Mouse (Mus musculus): ENCODE results near the gene Ephb2.
A peak's percentile ranks its signal among the peaks of the same experiment; 100 is the strongest.

Gene Ephb2

DNA sequence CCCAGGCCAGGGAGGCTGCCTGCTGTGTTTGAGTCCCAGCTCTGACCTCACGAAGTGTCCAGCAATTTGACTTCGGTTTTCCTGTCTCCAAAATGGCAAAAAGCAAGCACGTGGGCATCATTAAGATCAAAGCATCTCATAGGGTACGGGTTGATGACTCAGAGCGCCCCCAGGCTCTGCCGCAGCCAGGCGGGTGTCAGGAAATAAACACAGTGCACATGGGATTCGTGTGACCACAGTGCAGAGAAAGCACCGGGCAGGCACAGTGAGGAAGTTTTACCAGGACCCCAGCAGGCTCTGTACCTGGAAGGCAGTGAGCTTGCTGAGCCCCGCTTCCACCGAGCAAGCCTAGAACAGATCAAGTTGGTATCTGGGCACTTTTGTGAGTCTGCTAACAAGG, 74.9 kb downstream of the Ephb2 start:
- DNase-seq = no peak

DNA sequence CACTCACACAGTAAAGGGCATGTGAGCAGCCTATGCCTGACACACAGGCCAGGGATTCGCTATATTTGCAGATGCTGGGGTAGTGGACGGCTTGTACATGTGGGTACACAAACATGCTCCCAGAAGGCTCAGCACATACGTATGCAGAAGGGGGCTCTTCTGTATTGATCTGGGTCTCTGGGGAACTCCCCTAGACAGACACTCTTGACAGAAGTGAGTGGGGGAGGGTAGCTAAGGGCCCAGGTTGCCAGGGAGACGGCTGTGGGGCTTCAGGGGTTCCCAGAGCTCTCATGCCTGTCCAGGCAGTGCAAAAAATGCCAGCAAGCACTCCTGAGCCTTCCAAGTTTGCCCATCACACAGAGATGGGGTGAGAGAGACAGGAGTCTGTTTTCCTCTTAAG, 78.7 kb downstream of the Ephb2 start:
- no peak for DNase-seq

DNA sequence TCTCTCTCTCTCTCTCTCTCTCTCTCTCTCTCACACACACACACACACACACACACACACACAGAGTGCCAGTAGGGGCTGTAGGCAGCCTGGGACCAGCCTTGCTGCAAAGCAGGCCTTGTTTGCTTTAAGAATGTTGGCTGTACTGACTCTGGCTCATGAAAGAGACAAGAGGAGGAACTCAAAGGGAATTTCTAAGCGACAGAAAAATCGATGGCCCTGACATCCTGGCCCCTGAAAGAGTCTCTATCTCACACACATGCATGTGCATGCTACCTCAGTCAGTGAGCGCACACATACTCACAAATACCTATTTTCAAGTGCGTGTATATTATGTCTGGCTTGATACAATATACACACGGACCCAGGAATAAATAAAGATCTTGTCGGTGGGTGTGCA, 79.3 kb downstream of the Ephb2 start:
- DNase-seq = no peak

DNA sequence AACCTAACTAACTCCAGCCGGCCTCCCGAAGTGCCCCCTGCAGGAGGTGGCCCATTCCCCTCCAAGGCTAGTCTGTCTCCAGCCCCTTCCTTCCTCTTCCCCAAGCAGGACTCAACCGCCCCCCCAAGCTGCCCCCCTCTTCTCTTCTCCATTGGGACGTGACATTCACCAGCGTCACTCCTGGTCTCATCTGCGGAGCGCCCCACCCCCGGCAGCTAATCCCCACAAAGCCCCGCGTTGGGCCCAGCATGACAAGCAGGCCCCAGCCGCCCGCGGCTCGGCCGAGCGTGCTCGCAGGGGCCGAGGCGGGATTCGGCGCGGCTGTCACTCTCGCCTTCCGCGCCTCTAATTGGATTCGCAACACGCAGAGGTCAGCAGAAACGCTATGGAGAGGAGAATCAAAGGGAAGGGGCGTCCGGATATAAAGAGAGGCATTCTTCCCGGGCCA, 80.4 kb downstream of the Ephb2 start:
- DNase-seq = peak; percentile 50 to 59

DNA sequence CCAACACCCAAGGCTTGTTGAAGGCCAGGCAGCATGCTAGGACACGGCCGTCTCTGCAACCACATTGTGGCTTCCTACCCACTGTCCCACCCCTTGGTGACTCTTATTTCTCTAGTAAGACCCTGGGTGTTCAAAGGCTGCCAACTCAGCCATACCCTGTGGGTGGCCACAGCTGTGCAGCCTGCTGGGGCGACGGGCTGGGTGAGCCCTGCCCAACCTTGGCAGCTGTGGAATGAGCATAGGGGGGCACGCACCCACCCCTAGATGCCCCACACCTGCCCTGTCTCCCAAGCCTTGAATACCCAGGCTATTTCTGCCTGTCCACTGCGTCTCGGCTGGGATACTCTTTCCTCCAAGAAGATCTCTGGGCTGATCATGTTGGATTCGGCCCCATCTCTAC, 81.5 kb downstream of the Ephb2 start:
- DNase-seq = no peak

DNA sequence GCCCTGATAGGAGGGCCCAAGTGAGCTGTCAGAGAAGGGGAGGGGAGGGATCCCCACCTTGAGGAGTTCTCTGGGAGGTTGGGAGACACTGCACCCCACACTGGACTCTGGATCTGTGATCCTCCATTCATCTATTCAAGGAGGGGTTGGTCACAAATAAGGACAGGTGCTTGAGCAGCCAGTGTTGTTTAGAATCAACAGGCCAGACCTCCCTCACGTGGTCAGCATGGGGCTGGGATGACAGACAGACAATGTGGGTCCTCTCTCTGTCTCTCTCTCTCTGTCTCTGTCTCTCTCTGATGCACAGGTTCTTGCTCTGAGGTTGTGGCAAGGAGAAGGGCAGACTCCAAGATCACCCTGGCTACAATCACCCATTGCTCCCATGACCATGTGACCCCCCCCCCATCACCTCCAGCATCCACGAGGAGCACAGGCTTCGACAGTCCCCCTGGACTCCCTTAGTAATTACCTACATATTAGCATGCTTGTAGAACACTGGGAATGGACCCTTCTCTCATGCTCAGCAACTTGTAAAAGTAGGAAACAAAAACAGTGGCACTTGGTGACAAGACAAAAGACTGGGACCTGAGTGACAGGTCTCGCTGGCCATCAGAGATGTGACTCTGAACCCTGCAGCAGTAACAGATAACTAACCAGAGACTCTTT, 84.3 kb downstream of the Ephb2 start:
- no peak for DNase-seq

DNA sequence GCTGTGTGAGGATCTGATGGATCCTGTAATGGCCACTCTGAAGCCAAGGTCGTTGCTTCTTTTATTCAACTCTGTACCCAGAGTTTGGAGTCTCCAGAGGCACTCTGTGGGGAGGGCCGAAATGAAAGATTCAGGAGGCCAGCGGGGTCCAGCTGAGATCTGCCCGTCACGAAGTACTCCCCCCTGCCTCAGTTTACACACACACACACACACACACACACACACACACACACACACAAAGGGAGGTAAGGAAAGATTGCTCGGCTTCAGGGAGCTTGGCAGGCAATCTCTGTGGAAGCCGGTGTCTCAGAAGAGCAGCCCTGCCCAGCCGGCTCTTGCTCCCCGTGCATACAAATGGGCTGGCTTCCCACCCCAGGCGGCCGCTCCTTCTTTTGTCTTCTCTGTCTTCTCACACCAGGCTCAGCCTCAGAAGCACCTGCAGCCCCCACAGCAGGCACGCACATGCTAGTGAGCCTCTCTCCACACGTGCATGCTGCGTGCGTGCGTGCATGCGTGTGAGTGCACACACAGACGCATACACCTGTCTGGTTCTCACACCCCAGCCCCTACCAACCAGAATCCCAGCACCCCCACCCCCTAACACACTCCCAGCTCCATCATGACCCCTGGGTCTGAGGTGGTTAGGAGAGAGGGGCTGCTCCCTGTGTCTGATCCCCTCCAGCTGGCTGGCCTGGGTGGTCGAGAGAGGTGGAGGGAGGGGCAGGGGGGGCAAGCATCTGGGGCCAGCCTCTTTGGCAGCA, 85.0 kb downstream of the Ephb2 start:
- no peak for DNase-seq

DNA sequence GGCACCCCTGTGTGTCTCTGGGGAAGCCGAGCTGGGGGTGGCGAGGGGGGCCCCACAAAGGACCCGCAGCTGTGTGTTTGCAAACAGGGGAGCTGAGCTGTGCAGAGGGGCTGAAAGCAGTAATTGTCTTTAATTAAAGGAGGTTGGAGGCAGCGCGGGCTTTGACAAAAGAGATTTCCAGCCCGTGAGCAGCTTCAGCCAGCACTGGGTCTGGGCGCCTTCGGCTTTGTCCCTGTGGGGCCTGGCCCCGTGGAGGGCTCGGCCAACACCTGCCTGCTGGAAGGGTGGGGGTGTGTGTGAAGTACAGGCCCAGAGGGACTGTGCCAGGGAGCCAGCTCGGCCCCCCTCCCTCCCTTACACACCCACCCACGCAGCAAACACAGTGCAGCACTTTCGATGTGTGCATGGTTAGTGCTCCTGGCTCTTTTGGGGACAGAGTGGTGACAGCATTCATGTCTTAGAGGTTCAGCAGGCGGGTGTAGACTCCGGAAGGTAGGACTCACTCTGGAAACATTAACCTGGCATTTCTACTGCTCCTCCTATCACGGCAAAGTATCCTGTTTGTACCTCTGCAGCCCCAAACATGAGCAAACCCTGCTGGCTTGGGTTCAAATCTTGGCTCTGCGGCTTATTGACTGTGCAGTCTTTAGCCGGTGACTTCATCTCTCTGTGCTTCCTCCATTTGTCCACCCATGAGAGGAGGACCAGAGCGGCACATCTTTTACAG, 85.8 kb downstream of the Ephb2 start:
- no peak for DNase-seq

DNA sequence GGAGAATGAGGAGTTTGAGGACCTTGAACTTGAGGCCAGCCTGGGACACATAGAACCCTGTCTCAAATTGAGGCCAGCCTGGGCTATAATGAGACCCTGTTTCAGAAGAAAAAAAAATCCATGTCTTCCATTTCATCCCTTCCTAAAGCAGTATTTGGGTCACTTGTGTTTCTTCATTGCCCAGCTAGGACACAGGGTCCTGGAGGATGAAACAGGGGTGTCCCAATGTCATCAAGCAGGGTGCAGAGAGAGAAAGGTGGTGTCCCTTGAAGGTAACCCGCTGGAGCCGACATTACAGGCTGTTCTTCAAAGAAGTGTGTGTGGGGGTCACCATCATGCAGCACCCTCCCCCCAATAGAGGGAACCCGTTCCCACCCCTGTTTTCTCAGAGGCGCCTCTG, 86.4 kb downstream of the Ephb2 start:
- no peak for DNase-seq

DNA sequence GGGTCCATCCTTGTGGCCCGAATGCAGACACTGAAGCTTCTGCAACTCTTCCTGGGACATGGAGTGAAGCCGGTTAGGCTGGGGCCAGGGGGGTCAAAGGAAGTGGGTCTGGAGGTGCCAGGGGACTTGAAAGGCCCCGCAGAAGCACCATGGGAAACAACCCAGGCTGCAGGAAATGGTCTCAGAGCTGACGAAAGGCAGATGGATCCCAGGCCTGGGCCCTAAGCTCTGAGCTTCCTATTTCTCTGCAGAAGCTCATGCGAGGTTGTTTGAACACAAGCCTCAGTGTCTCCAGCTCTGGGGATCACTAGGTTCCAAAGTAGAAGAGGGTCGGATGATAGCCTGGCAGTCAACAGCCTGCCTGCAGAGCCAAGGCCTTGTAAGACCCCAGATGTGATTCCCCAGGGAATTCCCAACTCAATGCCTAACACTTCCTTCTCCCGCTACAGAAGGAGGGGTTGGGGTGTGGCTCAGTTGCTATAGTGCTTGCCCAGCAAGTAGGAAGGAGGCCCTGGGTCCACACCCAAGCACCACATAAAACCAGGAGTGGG, 86.9 kb downstream of the Ephb2 start:
- no peak for DNase-seq

DNA sequence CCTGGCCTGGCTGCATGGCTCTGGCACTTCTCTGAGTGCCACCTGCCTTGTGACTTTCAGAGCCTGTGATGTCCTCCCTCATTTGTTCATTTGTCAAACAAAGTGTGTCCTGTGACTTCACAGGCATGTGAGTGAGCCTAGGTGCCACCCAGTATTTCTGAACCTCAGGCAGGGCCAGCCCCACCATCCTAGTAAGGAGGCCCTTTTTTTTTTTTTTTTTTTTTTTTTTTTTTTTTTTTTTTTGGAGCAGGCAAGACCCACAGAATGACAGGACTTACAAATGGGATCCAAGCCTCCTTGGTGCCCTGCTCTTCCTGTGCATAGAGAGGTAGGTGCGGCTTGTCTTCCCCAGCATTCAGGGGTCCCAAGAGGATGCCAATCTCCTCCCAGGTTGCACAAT, 89.3 kb downstream of the Ephb2 start:
- no peak for DNase-seq

DNA sequence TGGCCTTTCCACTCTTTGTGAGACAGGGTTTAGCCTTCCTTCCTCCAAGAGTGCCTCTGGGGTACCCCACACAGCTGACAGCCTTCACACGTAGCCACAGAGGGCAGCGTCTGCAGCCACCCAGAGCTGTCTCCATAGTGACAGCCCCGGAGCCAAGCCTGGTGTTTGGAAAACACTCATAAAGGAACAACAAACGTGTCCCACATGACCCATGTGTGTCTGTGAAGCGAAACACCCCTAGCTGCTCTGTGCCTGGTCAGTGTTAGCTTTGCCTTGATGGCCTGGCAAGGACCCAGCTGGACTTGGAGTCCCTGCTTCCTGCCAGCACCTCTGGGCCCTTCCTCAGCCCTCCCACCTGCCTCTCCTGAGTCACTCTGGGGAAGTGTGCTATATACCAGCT, 93.1 kb downstream of the Ephb2 start:
- peak; percentile 53 to 67 for DNase-seq

DNA sequence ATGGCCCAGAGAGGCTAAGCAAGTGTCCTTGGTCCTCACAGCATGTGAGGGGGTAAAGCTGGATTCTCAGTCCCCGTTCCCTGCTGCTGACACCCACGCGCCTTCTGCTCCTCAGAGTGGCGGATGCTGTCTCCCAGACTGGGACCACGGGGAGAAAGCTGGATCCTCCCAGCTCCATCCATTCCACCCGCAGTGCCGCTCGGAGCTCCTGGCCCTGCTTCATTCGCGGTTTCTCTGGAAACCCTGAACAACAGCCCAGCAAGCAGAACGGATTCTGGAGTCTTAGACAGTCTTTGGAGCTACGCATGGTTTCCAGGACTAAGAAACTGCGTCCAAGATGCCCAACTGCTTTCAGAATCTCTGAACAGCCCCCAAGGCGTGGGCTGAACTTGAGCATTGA, 93.9 kb downstream of the Ephb2 start:
- DNase-seq = peak in 1 of 2 experiments; percentile 32

DNA sequence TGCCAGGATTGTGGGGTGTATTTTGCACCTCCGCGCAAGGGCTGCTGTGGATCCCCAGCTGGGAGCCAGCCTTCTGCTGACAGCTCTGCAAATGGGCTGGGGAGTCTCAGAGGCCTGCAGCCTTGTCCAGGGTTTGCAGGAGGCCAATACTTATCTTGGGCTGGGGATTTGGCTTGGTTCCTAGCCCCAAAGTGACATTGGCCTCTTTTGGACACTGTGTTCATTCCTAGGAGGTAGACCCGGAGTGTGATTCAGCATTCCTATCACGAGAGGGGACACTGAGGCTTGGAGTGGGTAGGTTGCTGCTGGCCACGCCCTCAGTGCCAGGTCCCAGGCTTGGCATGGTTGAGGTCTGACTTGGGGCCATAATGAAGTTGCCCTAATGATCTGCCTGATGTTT, 94.8 kb downstream of the Ephb2 start:
- DNase-seq = no peak

DNA sequence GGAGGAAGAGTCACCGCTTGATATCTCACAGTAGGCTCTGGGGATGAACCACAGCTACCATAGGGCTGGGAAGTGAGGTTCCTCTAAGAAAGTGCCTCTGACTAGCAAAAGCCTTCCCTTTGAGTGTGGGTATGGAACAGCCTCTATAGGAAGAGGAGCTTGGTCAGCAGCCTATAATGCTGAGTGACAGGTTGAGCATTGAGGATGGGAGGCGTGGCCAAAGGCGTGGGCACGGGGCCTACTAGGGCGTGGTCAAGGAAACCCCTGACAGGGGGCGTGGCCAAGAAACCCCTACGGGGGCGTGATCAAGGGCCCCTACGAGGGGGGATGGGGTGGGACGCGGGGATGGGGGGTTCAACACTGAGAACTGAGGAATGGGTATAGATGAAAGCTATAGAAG, 96.6 kb downstream of the Ephb2 start:
- no peak for DNase-seq

DNA sequence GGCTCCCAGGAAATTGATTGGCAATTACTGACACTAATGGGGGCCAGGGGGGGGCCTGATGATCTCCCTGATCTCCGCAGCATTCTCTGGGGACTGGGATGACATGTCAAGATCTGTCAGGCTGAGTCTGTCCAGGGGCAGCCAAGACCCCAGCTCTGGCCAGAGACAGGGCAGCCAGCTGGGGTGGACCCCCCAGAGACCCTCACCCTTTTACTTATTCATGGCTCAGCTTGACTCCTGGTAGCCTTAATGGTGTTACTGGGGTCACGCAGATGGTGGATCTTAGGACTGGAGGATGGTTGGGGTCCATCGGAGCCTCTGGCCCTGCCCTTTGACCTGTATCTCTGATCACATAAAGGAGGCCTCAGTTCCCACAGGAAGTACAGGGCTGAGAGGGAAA, 97.5 kb downstream of the Ephb2 start:
- no peak for DNase-seq

DNA sequence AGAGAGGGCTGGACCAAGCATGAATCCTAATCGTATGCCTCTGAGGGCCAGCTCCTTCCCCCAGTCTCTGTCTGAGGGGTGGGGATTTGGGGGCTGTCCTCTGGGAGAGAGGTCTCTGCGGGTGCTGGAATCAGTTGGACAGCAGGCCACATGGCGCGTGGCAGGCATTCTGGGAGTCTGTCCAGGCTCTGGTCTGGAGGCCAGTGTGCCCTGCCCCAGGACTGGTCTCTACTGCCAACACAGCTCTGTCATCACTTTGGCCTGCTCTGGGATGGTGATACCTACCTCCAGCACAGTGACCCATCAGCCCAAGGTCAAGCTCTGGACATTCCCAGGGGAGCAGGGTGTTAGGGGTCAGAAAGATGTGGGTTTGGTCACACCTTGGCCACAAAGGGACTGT, 99.9 kb downstream of the Ephb2 start:
- DNase-seq = peak in 1 of 2 experiments; percentile 51

DNA sequence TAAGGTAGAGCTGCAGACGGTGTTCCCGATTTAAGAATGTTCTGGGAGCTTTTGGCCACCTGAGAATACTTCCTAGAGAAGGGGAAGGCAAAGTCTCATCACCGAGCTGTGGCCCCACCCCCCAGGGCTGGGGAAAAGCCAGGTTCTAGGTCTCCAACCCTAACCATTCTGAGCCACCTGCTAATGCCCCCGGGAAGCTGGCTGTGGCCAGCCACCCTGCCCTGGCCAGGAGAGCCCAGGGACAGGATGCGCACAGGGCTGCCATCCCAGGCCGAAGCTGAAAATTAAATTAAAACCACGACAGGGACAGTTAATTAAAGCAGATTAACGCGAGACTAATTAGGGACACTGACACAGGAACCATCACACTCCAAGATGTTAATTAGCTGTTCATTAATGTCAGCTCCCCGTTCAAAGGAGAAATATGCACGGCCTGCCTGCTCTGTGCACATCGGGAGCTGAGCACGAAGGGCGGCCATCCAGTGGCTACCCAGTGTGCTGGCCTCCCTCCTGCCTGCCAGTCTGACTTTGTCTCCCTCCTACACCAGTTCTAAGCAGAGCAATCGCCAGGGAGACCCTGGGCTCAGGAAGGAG, 101.5 kb downstream of the Ephb2 start:
- peak in 1 of 2 experiments; percentile 38 for DNase-seq

DNA sequence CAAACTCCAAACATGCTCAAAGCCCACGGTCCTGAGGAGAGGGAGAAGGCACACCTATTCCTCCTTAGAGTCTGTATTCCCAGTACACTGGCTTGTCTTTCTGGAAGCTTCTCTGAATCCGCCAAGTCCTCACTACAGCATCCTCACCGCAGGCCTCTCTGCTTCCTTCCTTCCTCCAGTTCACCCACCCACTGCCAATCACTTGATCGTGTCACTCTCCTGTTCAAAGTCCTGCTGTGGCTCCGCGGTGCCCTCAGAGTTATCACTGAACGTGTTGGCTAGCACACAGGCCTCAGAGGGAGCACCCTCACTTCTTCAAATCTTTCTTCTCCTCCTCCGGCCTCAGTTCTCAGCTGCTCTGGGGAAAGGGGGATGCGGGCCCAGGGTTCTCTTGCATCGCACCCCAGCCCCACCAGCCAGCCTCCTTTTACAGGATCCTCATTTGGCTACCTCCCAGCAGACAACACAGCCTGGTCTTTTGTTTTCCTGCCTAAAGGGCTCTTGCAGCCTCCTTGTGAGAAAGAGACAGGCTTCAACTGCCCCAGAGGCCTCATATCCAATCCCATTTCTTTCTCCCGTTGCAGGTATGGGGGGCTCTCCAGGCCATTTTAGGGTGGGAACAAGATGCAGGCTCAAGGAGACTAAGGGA, 102.4 kb downstream of the Ephb2 start:
- DNase-seq = no peak

DNA sequence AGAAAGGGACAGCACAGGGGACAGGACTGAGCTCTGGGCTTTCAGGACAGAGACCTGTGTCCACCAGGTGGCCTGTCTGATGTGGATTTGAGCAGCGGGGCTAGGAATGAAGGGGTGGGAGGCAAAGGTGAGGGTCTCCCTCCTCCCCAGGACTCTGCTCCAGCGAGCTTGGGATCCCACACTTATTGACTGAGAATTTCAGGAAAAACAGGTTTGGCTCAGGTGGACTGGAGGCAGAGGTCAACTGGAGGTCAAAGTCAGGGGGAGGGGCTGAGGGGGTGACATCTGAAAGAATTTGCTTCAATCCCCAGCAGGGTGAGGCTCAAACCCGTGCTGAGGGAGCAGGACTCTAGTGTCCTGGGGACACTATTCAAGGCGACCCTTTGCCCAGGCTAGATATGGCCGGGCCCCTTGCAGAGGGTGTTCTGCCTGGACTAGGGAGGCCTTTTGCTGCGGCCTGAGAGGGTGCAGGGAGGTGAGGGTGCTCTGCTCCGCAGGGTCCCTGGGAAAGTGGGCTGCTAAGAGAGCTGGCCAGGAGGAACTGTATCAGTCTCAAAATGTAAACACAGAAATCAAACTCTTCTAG, 103.2 kb downstream of the Ephb2 start:
- no peak for DNase-seq

DNA sequence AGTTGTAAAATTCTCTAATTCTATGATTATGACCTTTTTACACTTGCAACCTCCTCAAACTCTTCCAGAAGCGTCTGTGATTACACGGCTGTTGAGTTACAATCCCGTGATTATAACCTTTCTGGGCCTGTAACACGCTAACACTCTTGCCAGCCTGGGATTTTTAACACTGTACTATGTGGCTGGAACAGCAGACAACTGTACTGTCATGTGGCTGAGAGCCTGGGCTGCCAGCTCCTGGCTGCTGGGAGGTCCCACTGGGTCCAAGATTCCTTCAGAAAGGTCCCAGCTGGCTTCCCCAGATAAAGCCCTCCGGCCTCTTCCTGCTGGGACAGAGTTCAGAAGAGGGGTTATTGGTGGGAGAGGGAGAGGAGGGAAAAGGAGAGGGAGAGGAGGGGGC, 104.0 kb downstream of the Ephb2 start:
- no peak for DNase-seq

DNA sequence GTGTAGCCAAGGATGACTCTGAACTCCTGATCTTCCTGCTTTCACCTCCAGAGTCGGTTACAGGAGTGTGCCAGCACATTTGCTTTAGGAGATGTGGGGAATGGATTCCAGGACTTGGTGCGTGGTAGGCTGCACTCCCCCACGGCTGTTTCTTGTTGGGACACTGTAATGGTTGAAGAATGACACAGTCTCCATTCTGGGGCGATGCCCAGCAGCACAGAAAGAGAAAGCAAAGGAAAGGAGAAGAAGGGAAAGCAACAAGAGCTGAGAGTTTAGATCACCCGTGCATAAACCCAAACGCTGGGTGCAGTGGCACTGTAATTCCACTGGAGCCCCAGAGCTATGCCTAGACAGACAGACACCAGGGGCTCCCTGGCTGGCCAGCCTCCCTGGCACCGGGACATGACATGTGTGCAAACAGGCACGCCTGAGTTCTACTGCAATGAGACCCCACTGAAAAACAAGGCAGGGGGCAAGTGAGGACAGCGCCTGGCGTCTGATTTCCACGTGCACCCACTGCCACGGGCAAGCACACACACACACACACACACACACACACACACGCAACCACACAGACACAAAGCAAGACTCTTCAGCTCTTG, 104.7 kb downstream of the Ephb2 start:
- peak in 1 of 2 experiments; percentile 38 for DNase-seq

All from cerebellum, postnatal 14 days (tissue).